Mouse (Mus musculus) CH12.LX (cell line): Measurements from ENCODE around the gene N4bp2l1. TPM values are rescaled to one million over a fixed set of nuclear protein-coding genes. Genes with fewer than 3 reads are reported as not detected.

Experiments used
- DNase-seq: peaks from one replicate; pipeline ENCODE4 v3.0.0-alpha.2; 2013; ENCODE audit errors: extremely low read depth
- H3K27ac ChIP-seq: 2 replicates; pipeline ENCODE4 v1.5.1; 2012; ENCODE audit warnings: low read depth, mild to moderate bottlenecking, control low read depth, moderate library complexity; ENCODE audit not compliant: insufficient read depth
- H3K27me3 ChIP-seq: replicated peaks from 2 replicates; pipeline ENCODE3; 2012; ENCODE audit warnings: inconsistent platforms
- H3K36me3 ChIP-seq, 2 experiments: replicated peaks in 1 of 2; 2 replicates each; pipeline versions ENCODE3 to v1.6.1; 2012; ENCODE audit warnings: inconsistent platforms in 1 of 2, low read length in 1 of 2, mild to moderate bottlenecking in 1 of 2, mixed read lengths in 1 of 2, moderate library complexity in 1 of 2; ENCODE audit not compliant: control insufficient read depth in 1 of 2, insufficient read depth in 1 of 2
- H3K4me1 ChIP-seq, 2 experiments: 2 replicates each; pipeline ENCODE4 v1.6.1; 2012; ENCODE audit warnings: inconsistent platforms in 1 of 2, moderate library complexity in 1 of 2; ENCODE audit not compliant: insufficient read depth in 2 of 2, control insufficient read depth in 1 of 2
- H3K4me2 ChIP-seq: 2 replicates; pipeline ENCODE4 v1.6.1; 2012; ENCODE audit warnings: low read depth, mild to moderate bottlenecking, control low read depth; ENCODE audit not compliant: poor library complexity, insufficient read depth, severe bottlenecking
- H3K4me3 ChIP-seq, 3 experiments: fragments of 150-350 bp in 1 of 3; sonication (generic) in 1 of 3; replicated peaks in 1 of 3; 2 replicates each; pipeline versions ENCODE3 to v1.5.1; 2011 to 2012; ENCODE audit warnings: low read depth in 2 of 3, low read length in 2 of 3, mild to moderate bottlenecking in 2 of 3, moderate library complexity in 2 of 3, control low read depth in 1 of 3, improper control_type of control experiment in 1 of 3, inconsistent platforms in 1 of 3, mixed read lengths in 1 of 3; ENCODE audit not compliant: poor library complexity in 1 of 3
- H3K79me2 ChIP-seq: replicated peaks from 2 replicates; pipeline ENCODE4 v1.6.1; 2012; ENCODE audit warnings: mild to moderate bottlenecking, moderate library complexity; ENCODE audit not compliant: control insufficient read depth, poor library complexity, insufficient read depth, severe bottlenecking; ENCODE audit errors: extremely low read depth
- H3K9ac ChIP-seq: 2 replicates; pipeline ENCODE4 v1.6.1; 2012; ENCODE audit warnings: low read depth, mild to moderate bottlenecking, control low read depth, moderate library complexity; ENCODE audit not compliant: insufficient read depth
- H3K9me3 ChIP-seq: replicated peaks from 2 replicates; pipeline ENCODE3; 2012; ENCODE audit warnings: low read length, inconsistent platforms, mixed read lengths
- CHD1 ChIP-seq: IDR thresholded peaks from 2 replicates; pipeline ENCODE4 v1.6.1; 2012; ENCODE audit warnings: low read depth, low read length, improper control_type of control experiment, inconsistent platforms
- CHD2 ChIP-seq: IDR thresholded peaks from 2 replicates; pipeline ENCODE4 v1.6.1; 2011; ENCODE audit warnings: low read length, improper control_type of control experiment
- CTCF ChIP-seq, 2 experiments: IDR thresholded peaks in 1 of 2; conservative IDR thresholded peaks in 1 of 2; 2 replicates each; pipeline ENCODE4 v1.5.1; 2011 to 2012; ENCODE audit warnings: low read depth in 2 of 2, low read length in 2 of 2, improper control_type of control experiment in 1 of 2, inconsistent platforms in 1 of 2, mild to moderate bottlenecking in 1 of 2, moderate library complexity in 1 of 2
- E2F4 ChIP-seq: IDR thresholded peaks from 2 replicates; pipeline ENCODE4 v1.6.1; 2011; ENCODE audit warnings: low read depth, low read length, improper control_type of control experiment; ENCODE audit not compliant: insufficient replicate concordance
- ELF1 ChIP-seq: IDR thresholded peaks from 2 replicates; pipeline ENCODE4 v1.6.1; 2014; ENCODE audit warnings: low read depth, mild to moderate bottlenecking, inconsistent platforms, low read length, improper control_type of control experiment
- ETS1 ChIP-seq: conservative IDR thresholded peaks from 2 replicates; pipeline ENCODE4 v1.6.1; 2012; ENCODE audit warnings: low read depth, mild to moderate bottlenecking, inconsistent platforms, low read length, improper control_type of control experiment, moderate library complexity
- IRF4 ChIP-seq: IDR thresholded peaks from 2 replicates; pipeline ENCODE4 v1.6.1; 2014; ENCODE audit warnings: low read depth, mild to moderate bottlenecking, inconsistent platforms, low read length, improper control_type of control experiment
- JUN ChIP-seq: IDR thresholded peaks from 2 replicates; pipeline ENCODE4 v1.6.1; 2011; ENCODE audit warnings: low read depth, mild to moderate bottlenecking, low read length, improper control_type of control experiment, moderate library complexity; ENCODE audit not compliant: insufficient read depth
- KAT2A ChIP-seq: IDR thresholded peaks from 2 replicates; pipeline ENCODE4 v1.6.1; 2012; ENCODE audit warnings: low read length, improper control_type of control experiment, inconsistent platforms; ENCODE audit not compliant: insufficient replicate concordance
- MAFK ChIP-seq: IDR thresholded peaks from 2 replicates; pipeline ENCODE4 v1.6.1; 2011; ENCODE audit warnings: low read length, improper control_type of control experiment; ENCODE audit not compliant: insufficient replicate concordance
- MAX ChIP-seq: IDR thresholded peaks from 2 replicates; pipeline ENCODE4 v1.6.1; 2011; ENCODE audit warnings: low read length, improper control_type of control experiment
- MAZ ChIP-seq: IDR thresholded peaks from 2 replicates; pipeline ENCODE4 v1.6.1; 2012; ENCODE audit warnings: low read depth, mild to moderate bottlenecking, inconsistent platforms, low read length, improper control_type of control experiment, moderate library complexity
- MYC ChIP-seq: IDR thresholded peaks from 2 replicates; pipeline ENCODE4 v1.6.1; 2011; ENCODE audit warnings: low read depth, mild to moderate bottlenecking, improper control_type of control experiment, low read length
- PAX5 ChIP-seq: IDR thresholded peaks from 2 replicates; pipeline ENCODE4 v1.6.1; 2012; ENCODE audit warnings: low read length, inconsistent platforms, mixed read lengths
- RAD21 ChIP-seq: IDR thresholded peaks from 2 replicates; pipeline ENCODE4 v1.6.1; 2011; ENCODE audit warnings: low read depth, mild to moderate bottlenecking, low read length, improper control_type of control experiment, moderate library complexity
- SIN3A ChIP-seq: IDR thresholded peaks from 2 replicates; pipeline ENCODE4 v1.6.1; 2012; ENCODE audit warnings: low read length, improper control_type of control experiment, inconsistent platforms
- TBP ChIP-seq: conservative IDR thresholded peaks from 2 replicates; pipeline ENCODE4 v1.6.1; 2011; ENCODE audit warnings: low read depth, low read length, improper control_type of control experiment
- TCF12 ChIP-seq: IDR thresholded peaks from 2 replicates; pipeline ENCODE4 v1.6.1; 2014; ENCODE audit warnings: low read depth, mild to moderate bottlenecking, inconsistent platforms, low read length, improper control_type of control experiment
- ZNF384 ChIP-seq: IDR thresholded peaks from 2 replicates; pipeline ENCODE4 v1.6.1; 2012; ENCODE audit warnings: low read depth, low read length, improper control_type of control experiment, inconsistent platforms
- dilution Hi-C: fragments of 300-500 bp; cut with MboI; formaldehyde crosslinking; loops from 2 replicates; pipeline ENCODE4 v1.14.3; 2020; ENCODE audit warnings: low sequenced_read_pairs; ENCODE audit not compliant: extremely low pct_unique_long_range_greater_than_20kb, extremely low pct_ligation_motif_present
- in situ Hi-C: fragments of 300-500 bp; cut with MboI; formaldehyde crosslinking; loops from 3 replicates; pipeline ENCODE4 v1.14.3; 2019; ENCODE audit warnings: low sequenced_read_pairs, low pct_ligation_motif_present, low pct_unique_long_range_greater_than_20kb, mixed read lengths
- polyA plus RNA-seq: library from polyadenylated mRNA; unstranded; fragments of >175 nt; gene quantifications from 2 replicates; pipeline ENCODE4 v1.2.1, GENCODE M21; 2012; ENCODE audit warnings: low read depth; ENCODE audit not compliant: insufficient read length
- total RNA-seq, 2 experiments: library from RNA; depleted of rRNA; stranded (reverse); fragments of 300-350 nt in 1 of 2; fragments of >200 nt in 1 of 2; gene quantifications; 2 replicates each; pipeline ENCODE4 v1.2.3; 2012 to 2014

The N4bp2l1 gene
- total and polyA plus RNA-seq, 3 experiments, result 9.5 to 18.6 (median 10.2) TPM

GRCm38 (mm10) chr5:150543184-150543583 is 53.8 kb downstream of the N4bp2l1 start:
- no peaks in the 10 kb centered on the region for H3K79me2 ChIP-seq
- H3K27ac ChIP-seq, result no peak overlapping the region
- peaks cover 16% of the 10 kb centered on the region for H3K9me3 ChIP-seq
- dilution Hi-C loops, result no loop called here
- no peaks in the 10 kb centered on the region for H3K4me1 ChIP-seq
- in situ Hi-C loops, result no loop called here
- no peak for TF ChIP-seq ZNF384
- TF ChIP-seq ETS1, result no peak
- TF ChIP-seq SIN3A, result no peak
- TF ChIP-seq MAZ, result no peak
- no peak for TF ChIP-seq MAX
- TF ChIP-seq CHD1, result no peak
- no peak for TF ChIP-seq KAT2A
- TF ChIP-seq IRF4, result no peak
- no peak for TF ChIP-seq RAD21
- TF ChIP-seq ELF1, result no peak
- no peak for TF ChIP-seq MAFK
- no peak for TF ChIP-seq CTCF (conservative IDR thresholded peaks at IDR 0.05 in 1 of 2, IDR thresholded peaks at IDR 0.05 in 1 of 2; ENCODE audit: low read depth in 2 of 2, low read length in 2 of 2)
- TF ChIP-seq CHD2, result no peak
- no peak for TF ChIP-seq E2F4
- no peak for TF ChIP-seq PAX5
- TF ChIP-seq MYC, result no peak
- TF ChIP-seq JUN, result no peak
- TF ChIP-seq TCF12, result no peak
- DNase-seq, result no peak
- H3K36me3 ChIP-seq, result peaks cover 5 to 20% of the 10 kb centered on the region in 2 experiments
- no peak overlapping the region for H3K4me2 ChIP-seq
- no peaks in the 10 kb centered on the region for H3K27me3 ChIP-seq
- H3K9ac ChIP-seq, result no peak overlapping the region
- no peak overlapping the region for H3K4me3 ChIP-seq

GRCm38 (mm10) chr5:150541302-150541701 is 55.7 kb downstream of the N4bp2l1 start:
- H3K36me3 ChIP-seq, result peaks cover 12 to 34% of the 10 kb centered on the region in 2 experiments

More at GRCm38 (mm10) chr5:150541302-150541701, 55.7 kb downstream of the N4bp2l1 start:
- Histone ChIP-seq H3K27me3 (no peaks in the 10 kb centered on the region), H3K9ac (no peak overlapping the region), H3K79me2 (no peaks in the 10 kb centered on the region), H3K4me3 (no peak overlapping the region), H3K27ac (no peak overlapping the region), H3K4me1 (no peaks in the 10 kb centered on the region), H3K9me3 (peaks cover 18% of the 10 kb centered on the region), H3K4me2 (no peak overlapping the region)
- in situ Hi-C loops, result no loop called here
- dilution Hi-C loops, result no loop called here
- peak; percentile 87 for TF ChIP-seq MAFK
- TF ChIP-seq TBP, result no peak
- DNase-seq, result no peak
